Mouse (Mus musculus): ENCODE data around the gene Larp4b. TPM values are rescaled to one million over a fixed set of nuclear protein-coding genes. Genes with fewer than 3 reads are reported as not detected.

Gene Larp4b
- polyA plus RNA-seq, 1 experiment from 2014 or later: 25.9 TPM

DNA sequence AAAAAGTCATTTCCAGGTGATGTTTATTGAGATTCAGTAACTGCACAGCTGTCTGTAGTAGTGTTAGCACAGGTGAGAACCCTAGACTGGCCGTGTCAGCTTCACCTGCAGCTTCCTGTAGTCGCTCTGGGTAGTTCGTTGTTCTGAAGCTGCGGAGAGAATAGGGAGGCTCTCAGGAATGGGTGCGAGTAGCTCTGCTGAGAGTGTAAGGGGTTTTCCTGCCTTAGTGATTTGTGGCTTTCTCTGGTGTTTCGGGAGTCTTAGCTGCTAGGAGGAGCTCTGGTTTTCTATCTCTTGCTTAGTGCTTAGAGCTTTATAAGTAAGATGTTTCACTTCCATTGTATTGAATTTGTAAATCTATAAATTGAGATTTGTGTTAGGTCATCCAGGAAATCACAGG is 42.4 kb downstream of the Larp4b start:
- H3K27ac ChIP-seq: no peak overlapping the region
- H3K4me3 ChIP-seq: no peak overlapping the region
- H3K36me3 ChIP-seq: peaks cover 55% of the 10 kb centered on the region
- H3K9me3 ChIP-seq: no peaks in the 10 kb centered on the region
- H3K4me1 ChIP-seq (replicated peaks): no peaks in the 10 kb centered on the region
- no peaks in the 10 kb centered on the region for H3K27me3 ChIP-seq (ENCODE audit: insufficient read depth, poor library complexity, severe bottlenecking)
- no peak for DNase-seq (ENCODE audit: low spot score)
- WGBS: 94% methylated on average over 6 of the region's 6 CpGs

DNA sequence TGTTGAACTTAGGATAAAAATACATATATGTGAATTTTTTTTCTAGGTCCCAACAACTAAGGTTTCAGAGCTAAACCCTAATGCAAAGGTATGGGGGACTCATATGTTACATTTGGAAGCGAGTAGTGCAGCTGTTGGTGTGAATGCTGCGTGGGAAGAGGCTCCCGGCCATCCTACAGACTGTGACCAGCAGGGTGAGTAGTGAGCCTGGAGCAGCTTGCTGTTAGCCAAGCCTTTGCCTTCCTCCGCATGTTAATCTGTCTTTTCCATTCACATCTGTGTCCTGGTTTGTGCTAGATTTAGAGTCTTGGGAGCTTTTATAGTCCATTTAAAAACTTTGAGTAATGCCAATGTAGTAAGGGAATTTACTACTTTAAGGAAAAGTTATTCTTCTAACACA is 43.1 kb downstream of the Larp4b start:
- 70% methylated on average over 4 of the region's 4 CpGs for WGBS
- Histone ChIP-seq H3K4me3 (no peak overlapping the region), H3K4me1 (replicated peaks) (peaks cover 2% of the 10 kb centered on the region; the same call in 1 of the 2 replicates), H3K9me3 (no peaks in the 10 kb centered on the region), H3K36me3 (peaks cover 59% of the 10 kb centered on the region), H3K27me3 (ENCODE audit: insufficient read depth, poor library complexity, severe bottlenecking) (no peaks in the 10 kb centered on the region), H3K27ac (no peak overlapping the region)
- DNase-seq (ENCODE audit: low spot score): no peak

DNA sequence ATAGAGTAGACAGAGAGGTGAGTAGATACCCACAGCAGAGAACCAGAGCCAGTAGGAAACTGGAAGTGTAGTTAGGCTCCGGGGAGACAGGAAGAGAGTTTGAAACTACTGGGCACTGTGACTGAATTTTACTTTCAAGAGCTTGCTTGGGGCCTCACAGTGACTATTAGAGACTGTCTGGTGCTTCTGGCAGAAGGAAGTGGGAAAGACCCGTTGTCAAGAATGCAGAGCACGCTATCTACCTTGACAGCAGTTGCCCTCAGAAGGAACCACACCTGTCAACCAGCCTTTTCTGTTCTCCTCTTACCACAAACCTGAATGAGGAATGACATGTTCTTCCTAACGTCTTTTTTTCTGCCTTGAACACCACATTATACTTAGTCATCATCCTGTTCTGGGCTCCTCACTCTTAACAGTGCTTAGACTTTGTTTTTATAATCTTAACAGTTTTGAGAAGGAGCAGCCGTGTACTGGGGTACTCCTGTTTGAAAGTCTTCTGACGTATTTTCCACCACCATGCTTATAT is 45.8 kb downstream of the Larp4b start:
- no peaks in the 10 kb centered on the region for H3K9me3 ChIP-seq
- no peak overlapping the region for H3K4me3 ChIP-seq
- H3K4me1 ChIP-seq (replicated peaks): peaks cover 9% of the 10 kb centered on the region
- H3K27me3 ChIP-seq (ENCODE audit: insufficient read depth, poor library complexity, severe bottlenecking): no peaks in the 10 kb centered on the region
- H3K27ac ChIP-seq: no peak overlapping the region
- no peak for DNase-seq (ENCODE audit: low spot score)
- 90% methylated on average over 6 of the region's 6 CpGs for WGBS
- H3K36me3 ChIP-seq: peaks cover 77% of the 10 kb centered on the region

DNA sequence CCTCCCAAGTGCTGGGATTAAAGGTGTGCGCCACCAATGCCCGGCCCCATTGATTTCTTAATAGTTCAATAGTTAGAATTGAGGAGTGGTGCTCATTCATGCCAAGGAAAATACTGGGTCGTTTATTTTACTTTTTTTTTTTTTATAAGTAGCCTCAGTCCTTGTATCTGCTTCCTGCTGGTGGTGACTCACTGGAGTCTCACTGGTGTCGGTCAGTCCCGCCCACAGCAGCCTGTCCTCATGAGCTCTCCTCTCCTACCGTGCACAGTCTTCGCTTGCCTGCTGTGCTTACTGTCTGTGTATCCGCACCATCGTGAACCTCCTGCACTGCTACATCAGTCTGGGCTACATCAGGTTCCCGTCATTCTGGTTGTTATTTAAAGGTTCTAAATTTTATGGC is 46.5 kb downstream of the Larp4b start:
- H3K27ac ChIP-seq: no peak overlapping the region
- 88% methylated on average over 10 of the region's 10 CpGs for WGBS
- no peaks in the 10 kb centered on the region for H3K27me3 ChIP-seq (ENCODE audit: insufficient read depth, poor library complexity, severe bottlenecking)
- H3K4me1 ChIP-seq (replicated peaks): peaks cover 9% of the 10 kb centered on the region
- DNase-seq (ENCODE audit: low spot score): no peak
- H3K36me3 ChIP-seq: peaks cover 83% of the 10 kb centered on the region
- no peak overlapping the region for H3K4me3 ChIP-seq
- no peaks in the 10 kb centered on the region for H3K9me3 ChIP-seq

DNA sequence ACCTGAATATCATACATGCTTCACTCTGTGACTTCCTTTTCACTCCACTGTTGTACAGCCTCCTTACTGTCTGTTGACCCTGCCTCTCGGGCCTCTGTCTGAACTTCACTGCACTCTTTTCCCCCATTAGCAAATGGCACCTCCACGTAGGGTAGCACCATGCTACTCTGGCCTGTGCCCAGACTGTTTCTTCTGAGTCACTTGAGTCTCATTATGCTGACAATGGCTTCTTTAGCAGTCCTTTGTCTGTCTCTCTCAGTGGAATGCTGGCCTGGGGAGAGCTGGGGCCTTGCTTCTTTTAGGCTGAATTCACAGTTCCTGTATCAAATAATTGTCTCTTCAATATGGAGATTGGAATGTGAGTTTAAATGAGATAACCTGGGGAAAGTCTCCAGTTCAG is 48.7 kb downstream of the Larp4b start:
- Histone ChIP-seq H3K36me3 (peaks cover 88% of the 10 kb centered on the region), H3K27me3 (ENCODE audit: insufficient read depth, poor library complexity, severe bottlenecking) (no peaks in the 10 kb centered on the region), H3K4me3 (no peak overlapping the region), H3K4me1 (replicated peaks) (peaks cover 9% of the 10 kb centered on the region), H3K27ac (0 out of 2 replicates have a peak overlapping the region, but pooled peaks have one; percentile 26), H3K9me3 (no peaks in the 10 kb centered on the region)
- 28% methylated on average over 2 of the region's 2 CpGs for WGBS
- peak; percentile 7 for DNase-seq (ENCODE audit: low spot score)

DNA sequence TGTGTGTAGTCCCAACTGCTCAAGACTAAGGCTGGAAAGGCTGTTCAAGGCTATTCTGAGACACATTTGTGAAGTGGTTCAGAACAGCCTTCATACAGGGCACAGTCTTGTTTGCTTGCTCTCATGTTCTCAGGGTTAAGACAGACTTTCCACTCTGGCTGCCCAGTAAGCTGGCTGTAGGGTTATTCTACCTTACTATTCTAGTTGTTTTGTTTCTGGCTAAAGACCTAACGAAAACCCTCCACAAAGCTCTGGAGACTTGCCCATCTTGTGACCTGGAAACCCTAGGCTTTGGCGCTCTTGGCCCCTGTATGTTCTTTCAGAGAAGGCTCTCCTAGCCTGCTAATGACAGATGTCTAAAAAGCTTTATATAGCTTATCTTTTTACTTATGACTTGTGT is 55.1 kb downstream of the Larp4b start:
- Histone ChIP-seq H3K9me3 (no peaks in the 10 kb centered on the region), H3K36me3 (peaks cover 93% of the 10 kb centered on the region), H3K27me3 (ENCODE audit: insufficient read depth, poor library complexity, severe bottlenecking) (no peaks in the 10 kb centered on the region), H3K27ac (no peak overlapping the region), H3K4me3 (no peak overlapping the region), H3K4me1 (replicated peaks) (no peaks in the 10 kb centered on the region)
- DNase-seq (ENCODE audit: low spot score): no peak
- 91% methylated on average over 2 of the region's 2 CpGs for WGBS

DNA sequence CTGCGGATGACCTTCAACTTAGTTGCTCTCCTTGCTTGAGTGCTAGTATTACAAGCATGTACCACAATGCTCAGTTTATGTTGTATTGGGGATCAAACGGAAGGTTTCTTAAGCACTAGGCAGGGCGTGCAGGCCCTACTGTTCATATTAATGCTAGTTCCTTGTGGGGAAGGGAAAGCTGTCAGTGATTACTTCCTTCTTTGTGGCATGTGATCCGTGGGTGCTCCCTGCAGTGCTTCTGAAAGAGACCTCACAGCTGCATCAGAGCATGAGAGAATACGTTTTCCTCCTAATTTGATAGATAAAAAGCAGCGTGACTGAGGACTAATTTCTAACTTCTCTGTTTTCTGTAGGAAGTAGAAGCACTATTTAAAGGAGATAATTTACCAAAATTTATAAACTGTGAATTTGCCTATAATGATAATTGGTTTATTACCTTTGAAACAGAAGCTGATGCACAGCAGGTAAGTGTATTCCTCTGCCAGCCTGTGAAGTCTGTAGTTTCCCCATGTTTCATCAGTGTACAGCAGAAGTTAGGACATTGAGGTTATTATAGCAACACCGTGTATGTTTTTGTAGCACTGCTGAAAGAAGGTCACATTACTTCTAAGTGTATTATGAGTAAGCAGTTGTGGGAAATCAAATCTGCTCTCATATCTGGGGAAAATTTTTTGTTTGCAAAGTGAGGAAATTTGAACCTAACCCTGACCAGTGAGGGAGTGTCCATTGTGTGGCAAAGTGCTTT is 56.0 kb downstream of the Larp4b start:
- Histone ChIP-seq H3K4me1 (replicated peaks) (no peaks in the 10 kb centered on the region), H3K9me3 (no peaks in the 10 kb centered on the region), H3K36me3 (peaks cover 93% of the 10 kb centered on the region), H3K27ac (no peak overlapping the region), H3K4me3 (no peak overlapping the region), H3K27me3 (ENCODE audit: insufficient read depth, poor library complexity, severe bottlenecking) (no peaks in the 10 kb centered on the region)
- no peak for DNase-seq (ENCODE audit: low spot score)
- 67% methylated on average over 7 of the region's 7 CpGs for WGBS

DNA sequence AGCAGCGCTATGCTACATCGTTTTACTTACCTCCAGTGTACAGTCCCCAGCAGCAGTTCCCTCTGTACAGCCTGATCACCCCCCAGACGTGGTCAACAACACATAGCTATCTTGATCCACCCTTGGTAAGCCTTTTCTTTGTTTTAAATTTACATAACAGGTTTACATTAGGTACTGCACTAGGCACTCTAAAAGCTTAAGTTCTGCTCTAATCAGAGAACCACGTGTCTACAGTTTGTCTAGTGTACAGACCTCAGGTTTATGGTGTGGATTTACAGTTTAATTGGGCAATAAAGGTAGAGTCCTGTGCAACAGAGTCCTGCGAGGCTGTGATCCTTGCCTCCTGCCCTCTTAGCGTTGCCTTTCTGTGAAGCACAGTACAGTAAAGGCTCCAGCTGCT is 57.4 kb downstream of the Larp4b start:
- H3K9me3 ChIP-seq: no peaks in the 10 kb centered on the region
- H3K4me1 ChIP-seq (replicated peaks): no peaks in the 10 kb centered on the region
- H3K4me3 ChIP-seq: no peak overlapping the region
- H3K36me3 ChIP-seq: peaks cover 94% of the 10 kb centered on the region
- no peaks in the 10 kb centered on the region for H3K27me3 ChIP-seq (ENCODE audit: insufficient read depth, poor library complexity, severe bottlenecking)
- no peak for DNase-seq (ENCODE audit: low spot score)
- WGBS: 95% methylated on average over 6 of the region's 6 CpGs
- H3K27ac ChIP-seq: no peak overlapping the region

DNA sequence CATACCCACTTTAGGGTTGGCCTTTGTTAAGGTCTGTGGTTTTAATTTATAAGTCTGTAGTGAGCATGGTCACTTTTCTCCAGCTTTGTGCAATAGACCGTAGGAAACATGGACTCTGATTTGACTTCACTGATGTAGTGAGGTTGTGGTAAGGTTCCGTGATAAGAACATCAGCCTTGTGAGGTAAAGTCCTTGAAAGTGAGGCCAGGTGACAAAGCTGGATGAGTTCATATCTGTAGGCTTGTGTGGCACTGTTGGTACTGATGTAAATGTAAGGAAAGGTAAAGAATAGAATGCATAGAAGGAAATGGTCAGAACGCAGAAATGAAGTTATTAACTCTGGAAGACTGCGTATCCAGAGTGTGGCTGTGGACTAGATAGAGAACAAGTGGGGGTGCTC is 57.9 kb downstream of the Larp4b start:
- WGBS: 96% methylated on average over 4 of the region's 4 CpGs
- no peak overlapping the region for H3K27ac ChIP-seq
- DNase-seq (ENCODE audit: low spot score): no peak
- peaks cover 94% of the 10 kb centered on the region for H3K36me3 ChIP-seq
- H3K27me3 ChIP-seq (ENCODE audit: insufficient read depth, poor library complexity, severe bottlenecking): no peaks in the 10 kb centered on the region
- no peak overlapping the region for H3K4me3 ChIP-seq
- no peaks in the 10 kb centered on the region for H3K9me3 ChIP-seq
- H3K4me1 ChIP-seq (replicated peaks): no peaks in the 10 kb centered on the region

DNA sequence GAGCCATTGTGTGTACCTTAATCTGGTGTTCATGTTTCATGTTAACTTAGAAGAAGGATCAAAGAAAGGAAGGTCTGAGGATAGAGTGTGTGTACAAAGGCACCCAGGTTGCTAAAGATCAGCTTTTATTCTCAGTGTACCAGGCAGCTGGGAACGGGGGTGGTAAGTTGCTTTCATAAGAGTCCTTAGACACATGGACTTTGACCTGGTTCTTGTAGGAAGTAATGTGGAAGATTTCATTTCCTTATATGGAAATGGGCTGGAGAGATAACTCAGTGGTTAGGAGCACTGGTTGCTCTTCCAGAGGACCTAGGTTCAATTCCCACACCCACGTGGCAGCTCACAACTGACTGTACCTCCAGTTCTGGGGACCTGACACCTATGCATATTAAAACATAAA is 58.6 kb downstream of the Larp4b start:
- 96% methylated on average over 2 of the region's 2 CpGs for WGBS
- Histone ChIP-seq H3K4me3 (no peak overlapping the region), H3K36me3 (peaks cover 93% of the 10 kb centered on the region)

DNA sequence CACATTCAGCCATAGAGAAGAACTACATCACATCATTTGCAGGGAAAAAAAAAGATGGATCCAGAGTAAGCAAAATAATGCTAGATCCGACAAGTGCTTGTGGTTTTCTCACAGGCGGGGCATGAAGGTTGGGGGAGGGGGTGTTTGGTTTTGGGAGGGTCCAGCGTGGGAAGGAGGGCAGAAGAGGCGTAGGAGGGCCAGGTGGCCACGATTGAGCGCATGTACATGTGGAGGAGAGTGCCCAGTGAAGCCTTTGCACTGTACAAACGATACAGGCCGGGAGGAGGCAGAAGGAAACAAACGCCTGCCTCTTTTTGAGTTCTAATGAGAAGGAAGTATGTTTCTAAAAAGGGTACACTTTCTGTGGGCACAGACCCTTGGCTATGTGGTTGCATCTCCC is 60.1 kb downstream of the Larp4b start:
- 89% methylated on average over 9 of the region's 9 CpGs for WGBS
- DNase-seq (ENCODE audit: low spot score): no peak
- Histone ChIP-seq H3K4me1 (replicated peaks) (no peaks in the 10 kb centered on the region), H3K9me3 (no peaks in the 10 kb centered on the region), H3K36me3 (peaks cover 97% of the 10 kb centered on the region), H3K4me3 (no peak overlapping the region), H3K27me3 (ENCODE audit: insufficient read depth, poor library complexity, severe bottlenecking) (no peaks in the 10 kb centered on the region), H3K27ac (no peak overlapping the region)

More for the DNA sequence above, 58.6 kb downstream of the Larp4b start:
- H3K27ac ChIP-seq: no peak overlapping the region
- no peak for DNase-seq (ENCODE audit: low spot score)
- H3K4me1 ChIP-seq (replicated peaks): no peaks in the 10 kb centered on the region
- H3K9me3 ChIP-seq: no peaks in the 10 kb centered on the region
- H3K27me3 ChIP-seq (ENCODE audit: insufficient read depth, poor library complexity, severe bottlenecking): no peaks in the 10 kb centered on the region

DNA sequence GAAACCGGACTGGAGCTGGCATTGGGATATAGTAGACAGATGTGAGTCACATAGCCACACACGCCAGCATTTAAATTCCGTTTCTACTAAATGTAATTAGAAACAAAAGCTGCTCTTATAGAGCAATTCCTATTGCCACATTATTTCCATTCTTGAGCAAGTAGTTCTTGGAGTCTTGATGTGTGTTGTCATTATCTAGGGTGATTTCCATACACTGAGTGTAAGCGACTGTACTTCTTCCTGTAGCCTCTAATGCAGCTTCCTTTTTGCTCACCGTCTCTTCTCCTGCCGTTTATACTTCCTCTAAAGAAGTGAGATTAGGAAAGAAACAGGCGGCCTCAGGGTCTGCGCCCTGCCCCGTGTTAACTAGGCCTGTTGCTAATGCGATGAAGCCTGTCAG is 65.6 kb downstream of the Larp4b start:
- H3K9me3 ChIP-seq: no peaks in the 10 kb centered on the region
- H3K27me3 ChIP-seq (ENCODE audit: insufficient read depth, poor library complexity, severe bottlenecking): no peaks in the 10 kb centered on the region
- H3K4me1 ChIP-seq (replicated peaks): no peaks in the 10 kb centered on the region
- 94% methylated on average over 10 of the region's 10 CpGs for whole genome bisulfite sequencing
- DNase-seq (ENCODE audit: low spot score): no peak
- no peak overlapping the region for H3K4me3 ChIP-seq
- H3K36me3 ChIP-seq: peaks cover 93% of the 10 kb centered on the region
- no peak overlapping the region for H3K27ac ChIP-seq

DNA sequence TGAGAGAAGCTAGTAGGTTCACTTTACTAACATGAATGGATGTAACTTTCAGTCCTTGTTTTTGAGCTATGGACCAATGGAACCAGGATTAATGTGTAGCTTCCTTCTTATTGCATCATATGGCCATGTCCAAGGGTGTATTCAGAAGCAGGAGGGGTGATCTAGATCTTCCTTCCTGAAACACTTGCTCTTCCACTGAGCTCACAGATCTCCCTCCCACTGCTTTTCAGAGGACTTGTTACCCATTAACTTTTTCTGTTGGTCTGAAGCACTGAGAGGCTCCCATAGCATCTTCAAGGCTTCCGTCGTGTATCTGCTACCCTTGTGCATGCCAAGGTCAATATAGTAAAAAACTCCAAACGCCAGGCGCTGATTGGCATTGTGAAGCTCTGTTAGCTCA is 69.2 kb downstream of the Larp4b start:
- peaks cover 95% of the 10 kb centered on the region for H3K36me3 ChIP-seq
- 95% methylated on average over 4 of the region's 4 CpGs for WGBS
- DNase-seq (ENCODE audit: low spot score): no peak
- H3K9me3 ChIP-seq: no peaks in the 10 kb centered on the region
- no peak overlapping the region for H3K4me3 ChIP-seq
- no peaks in the 10 kb centered on the region for H3K27me3 ChIP-seq (ENCODE audit: insufficient read depth, poor library complexity, severe bottlenecking)
- no peaks in the 10 kb centered on the region for H3K4me1 ChIP-seq (replicated peaks)
- H3K27ac ChIP-seq: no peak overlapping the region

All from hindbrain, embryonic 10.5 days (tissue).